Mouse (Mus musculus) ES-Bruce4 (cell line): ENCODE results near the gene Wdr45. TPM values are rescaled to one million over a fixed set of nuclear protein-coding genes. Genes with fewer than 3 reads are reported as not detected.
A peak's percentile ranks its signal among the peaks of the same experiment; 100 is the strongest.

Experiments used
- H3K27ac ChIP-seq: 2 replicates; pipeline ENCODE4 v1.5.1; 2012; ENCODE audit warnings: low read length, inconsistent platforms; ENCODE audit not compliant: insufficient read depth
- H3K27me3 ChIP-seq: 2 replicates; pipeline ENCODE4 v1.6.1; 2012; ENCODE audit warnings: mild to moderate bottlenecking, low read length, inconsistent platforms; ENCODE audit not compliant: control insufficient read depth, poor library complexity, insufficient read depth, severe bottlenecking
- H3K36me3 ChIP-seq: 2 replicates; pipeline ENCODE4 v1.6.1; 2012; ENCODE audit warnings: inconsistent platforms, mild to moderate bottlenecking, low read length, moderate library complexity; ENCODE audit not compliant: control insufficient read depth, poor library complexity, insufficient read depth, severe bottlenecking
- H3K4me1 ChIP-seq: one replicate; pipeline ENCODE4 v1.8.1; 2011; ENCODE audit warnings: low read length; ENCODE audit not compliant: control insufficient read depth, insufficient read depth
- H3K4me3 ChIP-seq: 2 replicates; pipeline ENCODE4 v1.5.1; 2011; ENCODE audit warnings: low read depth, mild to moderate bottlenecking, low read length
- H3K9ac ChIP-seq: 2 replicates; pipeline ENCODE4 v1.6.1; 2012; ENCODE audit warnings: low read depth, mild to moderate bottlenecking, inconsistent platforms; ENCODE audit not compliant: poor library complexity, severe bottlenecking
- H3K9me3 ChIP-seq: replicated peaks from 2 replicates; pipeline ENCODE4 v1.6.1; 2012; ENCODE audit warnings: mild to moderate bottlenecking, low read length, inconsistent platforms; ENCODE audit not compliant: control insufficient read depth, poor library complexity, insufficient read depth, severe bottlenecking
- CTCF ChIP-seq: IDR thresholded peaks from one replicate; pipeline ENCODE4 v1.8.1; 2011; ENCODE audit warnings: low read depth, low read length
- EP300 ChIP-seq: IDR thresholded peaks from 2 replicates; pipeline ENCODE4 v1.6.1; 2011; ENCODE audit warnings: low read depth, low read length; ENCODE audit not compliant: insufficient read depth
- POLR2A ChIP-seq: IDR thresholded peaks from one replicate; pipeline ENCODE4 v1.8.1; 2011; ENCODE audit warnings: low read length; ENCODE audit not compliant: insufficient read depth
- polyA plus RNA-seq: library from polyadenylated mRNA; stranded (reverse); fragments of >200 nt; gene quantifications from 2 replicates; pipeline ENCODE4 v1.2.4, GENCODE M21; 2011; ENCODE audit warnings: low read depth; ENCODE audit not compliant: missing spikeins, insufficient read depth, insufficient read length

Gene Wdr45
- polyA plus RNA-seq, 1 experiment: 56.8 TPM

GRCm38 (mm10) chrX:7764657-7765280, 50.6 kb downstream of the Wdr45 start:
- no peaks in the 10 kb centered on the region for H3K4me1 ChIP-seq
- peak overlapping the region; percentile 96 for H3K9ac ChIP-seq
- TF ChIP-seq POLR2A: no peak
- no peak for TF ChIP-seq EP300
- TF ChIP-seq CTCF: no peak
- H3K9me3 ChIP-seq: no peaks in the 10 kb centered on the region
- peak overlapping the region; percentile 97 for H3K27ac ChIP-seq
- H3K27me3 ChIP-seq: no peaks in the 10 kb centered on the region
- peak overlapping the region; percentile 92 for H3K4me3 ChIP-seq
- H3K36me3 ChIP-seq: peaks cover 34% of the 10 kb centered on the region

GRCm38 (mm10) chrX:7765281-7765670, 51.1 kb downstream of the Wdr45 start:
- H3K9ac ChIP-seq: peak overlapping the region; percentile 67
- peak overlapping the region; percentile 74 for H3K4me3 ChIP-seq

GRCm38 (mm10) chrX:7765764-7766163, 51.6 kb downstream of the Wdr45 start:
- TF ChIP-seq EP300: no peak
- no peak for TF ChIP-seq POLR2A
- TF ChIP-seq CTCF: no peak

More at GRCm38 (mm10) chrX:7765281-7765670, 51.1 kb downstream of the Wdr45 start:
- Histone ChIP-seq H3K27me3 (no peaks in the 10 kb centered on the region), H3K4me1 (no peaks in the 10 kb centered on the region), H3K36me3 (peaks cover 39% of the 10 kb centered on the region), H3K9me3 (no peaks in the 10 kb centered on the region), H3K27ac (peak overlapping the region; percentile 97)
- TF ChIP-seq CTCF (no peak), POLR2A (no peak), EP300 (no peak)

GRCm38 (mm10) chrX:7769302-7770017, 55.3 kb downstream of the Wdr45 start:
- Histone ChIP-seq H3K27me3 (no peaks in the 10 kb centered on the region), H3K4me1 (peaks cover 3% of the 10 kb centered on the region), H3K9me3 (no peaks in the 10 kb centered on the region), H3K4me3 (no peak overlapping the region), H3K27ac (no peak overlapping the region), H3K9ac (no peak overlapping the region), H3K36me3 (peaks cover 65% of the 10 kb centered on the region)
- TF ChIP-seq EP300 (no peak), POLR2A (no peak), CTCF (no peak)

More at GRCm38 (mm10) chrX:7765764-7766163, 51.6 kb downstream of the Wdr45 start:
- H3K9ac ChIP-seq: peak overlapping the region; percentile 73
- no peaks in the 10 kb centered on the region for H3K9me3 ChIP-seq
- no peaks in the 10 kb centered on the region for H3K27me3 ChIP-seq
- peak overlapping the region; percentile 74 for H3K4me3 ChIP-seq
- peaks cover 43% of the 10 kb centered on the region for H3K36me3 ChIP-seq
- H3K27ac ChIP-seq: peak overlapping the region; percentile 97
- no peaks in the 10 kb centered on the region for H3K4me1 ChIP-seq

GRCm38 (mm10) chrX:7772766-7773165, 58.6 kb downstream of the Wdr45 start:
- Histone ChIP-seq H3K9ac (no peak overlapping the region), H3K4me1 (peaks cover 3% of the 10 kb centered on the region), H3K27ac (no peak overlapping the region), H3K27me3 (no peaks in the 10 kb centered on the region), H3K4me3 (no peak overlapping the region), H3K36me3 (peaks cover 50% of the 10 kb centered on the region), H3K9me3 (no peaks in the 10 kb centered on the region)
- TF ChIP-seq POLR2A: no peak
- no peak for TF ChIP-seq CTCF
- no peak for TF ChIP-seq EP300

- H3K27ac ChIP-seq: peak overlapping the region; percentile 41
- no peak for TF ChIP-seq CTCF
- no peak for TF ChIP-seq POLR2A
- no peak for TF ChIP-seq EP300
Measured at GRCm38 (mm10) chrX:7775501-7776205, 61.5 kb downstream of the Wdr45 start.

More at GRCm38 (mm10) chrX:7775501-7776205, 61.5 kb downstream of the Wdr45 start:
- peaks cover 3% of the 10 kb centered on the region for H3K4me1 ChIP-seq
- no peaks in the 10 kb centered on the region for H3K9me3 ChIP-seq
- H3K4me3 ChIP-seq: no peak overlapping the region
- H3K36me3 ChIP-seq: peaks cover 25% of the 10 kb centered on the region
- no peak overlapping the region for H3K9ac ChIP-seq
- no peaks in the 10 kb centered on the region for H3K27me3 ChIP-seq
